Mouse (Mus musculus): ENCODE measurements at regions not wholly inside any gene's neighbourhood (a gene's known extent, or its start where the extent isn't known, plus 50 kb on each side); places are given as distances from the start of the nearest gene placed in this dataset.

DNA sequence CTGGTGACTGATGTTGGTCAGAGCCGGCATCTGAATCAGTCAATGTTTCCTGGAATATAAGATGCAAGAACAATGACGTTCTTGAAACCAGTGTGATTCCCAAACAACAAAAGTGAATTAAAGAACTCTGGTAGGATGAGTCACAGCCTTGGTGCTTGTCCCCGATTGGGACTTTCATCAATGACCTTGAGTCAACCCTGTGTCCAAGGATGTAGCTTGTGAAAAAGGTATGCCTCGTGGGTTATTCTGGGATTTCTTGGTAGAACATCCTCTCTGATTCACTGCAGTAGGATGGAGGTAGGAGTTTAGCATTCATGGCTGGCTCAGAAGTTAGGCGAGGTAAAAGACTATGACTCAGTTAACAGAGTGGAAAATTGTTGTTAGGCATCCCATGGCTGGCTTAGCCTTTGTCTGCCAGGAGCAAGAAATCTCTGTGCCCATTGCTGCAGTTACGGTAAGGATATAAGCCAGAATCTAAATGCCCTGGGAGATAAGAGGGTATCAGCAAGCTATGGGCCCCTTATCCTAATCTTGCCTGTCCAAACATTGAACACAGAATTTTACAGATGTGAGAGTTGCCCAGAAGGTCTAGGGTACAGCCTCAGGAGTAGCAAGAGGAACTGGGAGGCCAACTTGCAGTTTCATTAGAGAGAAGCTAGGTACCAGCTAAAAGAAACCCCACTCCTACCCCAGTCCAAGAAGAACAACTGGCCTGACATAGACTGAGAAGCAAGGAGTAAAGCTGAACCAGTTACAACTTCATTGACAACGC is 55.9 kb upstream of the Ralgps2 start:
- no peak overlapping the region for H3K4me3 ChIP-seq
- no peaks in the 10 kb centered on the region for H3K27me3 ChIP-seq (replicated peaks)
- 61% methylated on average over 7 of the region's 7 CpGs for WGBS (ENCODE audit: insufficient replicate concordance)
- H3K27ac ChIP-seq, result no peak overlapping the region
- no peaks in the 10 kb centered on the region for H3K36me3 ChIP-seq
- H3K4me2 ChIP-seq, result 0 out of 2 replicates have a peak overlapping the region, but pooled peaks have one; percentile 0
- H3K4me1 ChIP-seq, result peaks cover 74% of the 10 kb centered on the region
- no peak overlapping the region for H3K9ac ChIP-seq
- H3K9me3 ChIP-seq (replicated peaks), result no peaks in the 10 kb centered on the region
- ATAC-seq, result peak; percentile 70

DNA sequence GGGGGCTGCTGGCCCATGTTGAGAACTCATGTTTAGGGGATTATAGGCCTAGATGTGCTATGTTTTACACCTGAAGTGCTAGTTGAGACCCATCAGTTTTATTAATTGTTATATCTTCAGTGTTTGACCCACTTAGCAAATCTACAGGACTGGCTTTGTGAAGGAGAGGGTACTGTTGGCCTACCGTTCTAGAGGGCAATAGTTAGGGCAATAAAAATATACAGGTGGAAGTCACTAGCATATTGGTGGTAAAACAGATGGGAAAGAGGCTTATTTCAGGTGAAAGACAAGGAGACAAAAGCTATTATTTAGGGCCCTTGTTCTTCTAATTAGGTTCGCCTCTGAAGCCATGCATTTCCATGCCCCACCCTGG is 55.2 kb upstream of the Ralgps2 start:
- peaks cover 77% of the 10 kb centered on the region for H3K4me1 ChIP-seq
- H3K27ac ChIP-seq, result no peak overlapping the region
- no peak overlapping the region for H3K4me3 ChIP-seq
- H3K27me3 ChIP-seq (replicated peaks), result no peaks in the 10 kb centered on the region
- H3K9me3 ChIP-seq (replicated peaks), result no peaks in the 10 kb centered on the region
- H3K4me2 ChIP-seq, result peak overlapping the region; percentile 13; the same call in 1 of the 2 replicates
- no peak overlapping the region for H3K9ac ChIP-seq
- H3K36me3 ChIP-seq, result no peaks in the 10 kb centered on the region
- no peak for ATAC-seq
- WGBS (ENCODE audit: insufficient replicate concordance), result 67% methylated on average over 2 of the region's 2 CpGs

DNA sequence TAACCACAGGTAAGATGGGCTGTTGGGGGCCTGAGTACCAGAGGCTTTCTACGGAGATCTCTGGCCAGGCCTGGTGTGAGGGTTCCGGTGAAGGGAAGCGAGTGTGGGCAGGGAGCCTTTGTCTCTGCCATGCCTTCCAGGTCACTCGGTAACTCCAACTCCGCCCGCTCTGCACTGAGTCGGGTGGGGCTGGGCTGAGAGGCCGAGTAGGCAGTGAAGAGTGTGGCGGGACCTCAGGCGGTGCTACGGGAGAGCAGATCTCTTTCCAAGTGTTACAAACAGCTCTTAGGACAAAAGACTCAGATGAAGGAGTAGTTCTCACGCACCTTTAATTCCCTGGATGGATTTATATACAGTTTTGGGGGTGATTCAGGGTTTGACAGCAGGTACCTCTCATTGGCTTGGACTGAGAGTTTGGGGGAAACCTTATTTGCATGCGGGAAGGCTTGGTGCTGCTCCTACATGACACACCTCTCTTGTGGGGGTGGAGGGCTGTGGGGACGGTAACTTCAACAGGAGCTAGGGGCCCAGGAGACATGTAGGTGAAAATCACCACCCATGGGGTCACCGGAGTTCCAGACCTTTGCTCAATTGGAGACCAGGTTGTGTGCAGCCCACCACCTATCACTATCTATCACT is 54.7 kb upstream of the Ralgps2 start:
- Histone ChIP-seq H3K9ac (peak overlapping the region; percentile 40; the same call in 1 of the 2 replicates), H3K4me2 (peak overlapping the region; percentile 13; the same call in 1 of the 2 replicates), H3K27me3 (replicated peaks) (no peaks in the 10 kb centered on the region), H3K9me3 (replicated peaks) (no peaks in the 10 kb centered on the region), H3K4me3 (no peak overlapping the region), H3K27ac (0 out of 2 replicates have a peak overlapping the region, but pooled peaks have one; percentile 38), H3K4me1 (peaks cover 82% of the 10 kb centered on the region), H3K36me3 (no peaks in the 10 kb centered on the region)
- 41% methylated on average over 15 of the region's 15 CpGs for WGBS (ENCODE audit: insufficient replicate concordance)
- ATAC-seq, result peak; percentile 59

DNA sequence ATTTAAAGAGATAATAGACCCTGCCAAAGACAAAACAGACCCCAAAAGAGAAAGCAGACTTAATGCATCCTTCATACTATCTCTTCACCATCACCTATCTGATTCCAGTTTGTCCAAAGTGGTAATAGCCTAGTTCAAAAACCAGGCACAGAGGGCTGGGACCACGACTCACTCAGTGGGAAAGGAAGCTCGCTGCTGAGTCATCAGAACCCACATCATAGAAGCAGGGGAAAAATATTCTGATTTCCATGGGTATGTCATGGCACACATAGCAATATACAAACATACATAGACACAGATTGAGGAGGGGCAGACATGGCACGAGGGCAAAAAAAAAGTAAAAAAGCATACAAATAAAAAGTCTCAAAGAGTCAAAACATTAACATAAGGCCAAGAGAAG is 53.7 kb upstream of the Ralgps2 start:
- H3K27me3 ChIP-seq (replicated peaks), result no peaks in the 10 kb centered on the region
- peaks cover 91% of the 10 kb centered on the region for H3K4me1 ChIP-seq
- H3K4me2 ChIP-seq, result no peak overlapping the region
- no peaks in the 10 kb centered on the region for H3K36me3 ChIP-seq
- no peak overlapping the region for H3K9ac ChIP-seq
- 66% methylated on average over 3 of the region's 3 CpGs for WGBS (ENCODE audit: insufficient replicate concordance)
- ATAC-seq, result no peak
- H3K9me3 ChIP-seq (replicated peaks), result no peaks in the 10 kb centered on the region
- no peak overlapping the region for H3K4me3 ChIP-seq
- no peak overlapping the region for H3K27ac ChIP-seq

DNA sequence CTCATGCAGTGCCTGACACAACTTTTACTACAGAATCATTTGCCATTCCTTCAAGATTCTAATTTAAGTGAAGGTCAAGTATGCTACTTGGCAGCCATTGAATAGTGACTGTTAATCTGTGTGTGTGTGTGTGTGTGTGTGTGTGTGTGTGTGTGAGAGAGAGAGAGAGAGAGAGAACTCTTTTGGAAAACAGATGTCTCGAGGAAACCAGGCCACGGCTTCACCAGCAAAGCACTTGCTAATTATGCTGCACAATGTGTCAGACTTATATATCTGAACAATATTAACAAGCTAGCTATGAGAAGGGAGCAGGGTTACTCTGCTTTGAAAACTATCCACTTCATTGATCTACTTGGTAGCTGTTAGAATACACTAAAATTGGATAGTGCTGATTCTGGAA is 53.1 kb upstream of the Ralgps2 start:
- 71% methylated on average over 2 of the region's 2 CpGs for WGBS (ENCODE audit: insufficient replicate concordance)
- no peaks in the 10 kb centered on the region for H3K9me3 ChIP-seq (replicated peaks)
- H3K4me3 ChIP-seq, result no peak overlapping the region
- H3K9ac ChIP-seq, result no peak overlapping the region
- H3K4me2 ChIP-seq, result no peak overlapping the region
- H3K27ac ChIP-seq, result peak overlapping the region; percentile 15; the same call in 1 of the 2 replicates
- no peaks in the 10 kb centered on the region for H3K36me3 ChIP-seq
- H3K4me1 ChIP-seq, result peaks cover 91% of the 10 kb centered on the region
- H3K27me3 ChIP-seq (replicated peaks), result no peaks in the 10 kb centered on the region
- no peak for ATAC-seq

DNA sequence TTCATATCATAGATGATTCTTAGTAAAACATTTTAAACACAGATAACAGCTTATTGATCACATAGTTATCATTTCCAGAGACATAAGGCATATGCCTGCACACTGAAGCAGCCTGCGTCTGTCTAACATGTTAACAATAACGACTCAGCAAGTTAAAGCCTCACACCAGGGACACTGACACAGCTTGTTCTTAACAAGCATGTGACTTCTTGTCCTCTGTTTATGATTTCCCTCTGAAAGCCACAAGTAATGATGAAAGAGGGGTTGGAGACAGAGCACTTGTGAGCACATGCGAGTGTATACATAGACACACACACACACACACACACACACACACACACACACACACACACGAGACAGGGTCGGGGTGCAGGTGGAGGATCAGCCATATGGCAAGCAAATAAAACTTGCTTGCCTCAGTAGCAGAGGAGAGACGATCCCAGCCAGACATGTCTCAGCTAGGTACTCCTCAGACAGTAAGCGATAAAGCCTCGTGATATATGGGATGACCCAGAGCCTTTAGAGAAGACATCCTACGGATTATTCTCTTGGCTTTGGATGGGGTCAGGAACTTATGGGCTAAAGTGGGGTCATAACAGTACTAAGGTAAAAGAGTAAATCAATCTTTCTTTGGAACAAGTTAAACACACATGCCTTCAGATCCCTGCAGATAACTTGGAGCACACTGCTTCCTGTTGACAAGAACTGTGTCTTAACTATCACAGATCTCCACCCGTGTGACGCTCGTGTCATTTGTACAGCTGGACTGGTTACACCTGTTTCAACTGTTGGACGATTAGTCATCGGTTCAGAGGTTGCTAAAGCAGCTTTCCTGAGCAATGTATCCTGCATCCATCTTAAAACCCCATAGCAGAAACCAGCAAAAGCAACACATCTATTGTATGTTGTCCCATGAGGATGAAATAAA is 51.4 kb upstream of the Ralgps2 start:
- H3K27ac ChIP-seq, result peak overlapping the region; percentile 80
- peak overlapping the region; percentile 23; the same call in 1 of the 2 replicates for H3K9ac ChIP-seq
- H3K36me3 ChIP-seq, result no peaks in the 10 kb centered on the region
- WGBS (ENCODE audit: insufficient replicate concordance), result 35% methylated on average over 14 of the region's 14 CpGs
- peaks cover 97% of the 10 kb centered on the region for H3K4me1 ChIP-seq
- peak; percentile 35 for ATAC-seq
- H3K9me3 ChIP-seq (replicated peaks), result no peaks in the 10 kb centered on the region
- no peaks in the 10 kb centered on the region for H3K27me3 ChIP-seq (replicated peaks)
- H3K4me3 ChIP-seq, result no peak overlapping the region
- H3K4me2 ChIP-seq, result peak overlapping the region; percentile 10; the same call in 1 of the 2 replicates

DNA sequence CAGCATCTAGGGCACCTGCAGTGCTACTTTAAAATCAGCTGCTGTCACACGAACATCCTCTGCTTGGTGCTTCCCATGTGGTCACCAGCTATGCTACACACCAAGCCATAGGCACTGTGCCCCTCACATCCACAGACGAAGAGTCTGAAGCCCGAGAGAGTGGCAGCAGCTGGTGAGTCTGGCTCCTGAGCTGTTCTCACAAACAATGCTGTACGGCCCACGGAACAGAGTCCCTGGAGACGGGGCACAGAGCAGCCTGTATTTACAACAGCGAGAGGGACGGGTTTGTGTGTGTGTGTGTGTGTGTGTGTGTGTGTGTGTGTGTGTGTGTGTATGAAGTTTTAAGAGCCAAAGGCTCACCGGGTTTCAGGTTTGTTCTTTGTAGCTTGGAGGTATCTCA is 50.7 kb upstream of the Ralgps2 start:
- no peak overlapping the region for H3K4me2 ChIP-seq
- 64% methylated on average over 9 of the region's 9 CpGs for WGBS (ENCODE audit: insufficient replicate concordance)
- H3K4me3 ChIP-seq, result no peak overlapping the region
- H3K27me3 ChIP-seq (replicated peaks), result no peaks in the 10 kb centered on the region
- H3K9ac ChIP-seq, result no peak overlapping the region
- ATAC-seq, result no peak
- H3K36me3 ChIP-seq, result no peaks in the 10 kb centered on the region
- H3K9me3 ChIP-seq (replicated peaks), result no peaks in the 10 kb centered on the region
- H3K27ac ChIP-seq, result peak overlapping the region; percentile 80
- H3K4me1 ChIP-seq, result peaks cover 97% of the 10 kb centered on the region

DNA sequence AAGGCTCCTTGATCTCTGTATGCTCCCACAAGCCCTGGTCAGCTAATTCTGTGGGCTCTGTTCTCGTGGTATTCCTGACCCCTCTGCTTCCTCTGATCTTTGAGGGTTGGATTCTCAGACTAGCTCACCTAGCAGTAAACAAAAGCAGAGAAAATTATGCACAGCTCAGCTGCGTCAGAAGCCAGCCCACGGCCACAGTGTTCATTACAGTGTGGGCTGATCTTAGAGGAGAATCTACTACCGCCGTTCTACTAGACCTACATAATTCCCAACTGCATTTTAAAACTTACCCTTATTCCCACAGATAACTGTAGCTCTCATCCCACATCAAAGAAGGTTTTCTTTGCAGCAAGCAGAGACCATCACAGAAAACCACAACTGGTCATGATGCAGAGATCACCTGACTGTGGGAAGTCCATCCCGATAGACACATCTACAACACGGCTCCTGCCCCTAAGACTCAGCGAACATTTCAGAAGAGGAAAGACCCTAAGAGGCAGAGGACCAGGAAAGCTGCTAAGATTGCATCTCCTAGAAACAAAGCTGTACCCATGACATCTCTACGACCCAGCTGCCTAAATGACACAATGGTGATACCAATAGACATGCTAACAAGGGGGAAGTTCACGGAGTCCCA is 49.8 kb upstream of the Ralgps2 start:
- no peak overlapping the region for H3K4me3 ChIP-seq
- H3K9me3 ChIP-seq (replicated peaks), result no peaks in the 10 kb centered on the region
- WGBS (ENCODE audit: insufficient replicate concordance), result 57% methylated on average over 10 of the region's 10 CpGs
- no peak for ATAC-seq
- H3K9ac ChIP-seq, result no peak overlapping the region
- no peaks in the 10 kb centered on the region for H3K36me3 ChIP-seq
- H3K4me1 ChIP-seq, result peaks cover 96% of the 10 kb centered on the region
- peak overlapping the region; percentile 57 for H3K27ac ChIP-seq
- H3K27me3 ChIP-seq (replicated peaks), result no peaks in the 10 kb centered on the region
- H3K4me2 ChIP-seq, result no peak overlapping the region
